8 mouse cellular contexts compared by ENCODE assay signal in genomic region chrX:96130139-96130538, GRCm38 (mm10). TPM values are rescaled to one million over a fixed set of nuclear protein-coding genes. Genes with fewer than 3 reads are reported as not detected.
A peak's percentile ranks its signal among the peaks of the same experiment; 100 is the strongest.
DNase-seq lines count a peak whose midpoint lies in the region; ATAC-seq lines count a peak whose summit lies in the region.

No protein-coding gene starts in this region.

- no peak overlapping the region for H3K4me3 ChIP-seq in embryonic facial prominence, embryonic 14.5 days (ENCODE audit: low read depth, low read length)
- H3K4me3 ChIP-seq in forebrain, embryonic 10.5 days, result no peak overlapping the region

- no peak for ATAC-seq in embryonic facial prominence, embryonic 14.5 days (ENCODE audit: low read depth)
- no peak for ATAC-seq in frontal cortex, adult (ENCODE audit: low TSS enrichment)

- 39% methylated on average over 5 of the region's 5 CpGs for WGBS in embryonic facial prominence, embryonic 14.5 days
- WGBS in forebrain, embryonic 10.5 days, result 64% methylated on average over 5 of the region's 5 CpGs

- no peak overlapping the region for H3K4me2 ChIP-seq in embryonic facial prominence, embryonic 14.5 days (ENCODE audit: low read depth, low read length)

- H3K36me3 ChIP-seq in embryonic facial prominence, embryonic 14.5 days (ENCODE audit: control insufficient read depth, insufficient read depth, low read length), result no peaks in the 10 kb centered on the region
- no peaks in the 10 kb centered on the region for H3K36me3 ChIP-seq in forebrain, embryonic 10.5 days (replicated peaks)

- no peaks in the 10 kb centered on the region for H3K4me1 ChIP-seq in embryonic facial prominence, embryonic 14.5 days (ENCODE audit: control insufficient read depth, insufficient read depth, low read length)
- 0 out of 2 replicates have a peak, but pooled peaks cover 4% of the 10 kb centered on the region for H3K4me1 ChIP-seq in forebrain, embryonic 10.5 days

- no peak overlapping the region for H3K9ac ChIP-seq in embryonic facial prominence, embryonic 14.5 days (ENCODE audit: low read depth, low read length)

- H3K9me3 ChIP-seq in embryonic facial prominence, embryonic 14.5 days (ENCODE audit: control insufficient read depth, low read length), result no peaks in the 10 kb centered on the region
- H3K9me3 ChIP-seq in forebrain, embryonic 10.5 days, result no peaks in the 10 kb centered on the region

- DNase-seq in right cerebral cortex, postnatal 10 days (ENCODE audit: low spot score in 2 of 2), result peak; percentile 27 to 44
- DNase-seq in right cerebral cortex, adult 2 months (ENCODE audit: low spot score in 2 of 2), result no peak
- peak; percentile 28 for DNase-seq in embryonic facial prominence, embryonic 14.5 days (ENCODE audit: low spot score)
- peak; percentile 43 for DNase-seq in kidney, adult 11 months
- DNase-seq in lung, postnatal 25 days (ENCODE audit: low spot score), result peak; percentile 74
- DNase-seq in thymus, postnatal 0 days (ENCODE audit: low spot score), result peak; percentile 77
- no peak for DNase-seq in forebrain, embryonic 10.5 days (ENCODE audit: extremely low spot score, low spot score)

- no peak overlapping the region for H3K27ac ChIP-seq in embryonic facial prominence, embryonic 14.5 days (replicated peaks; ENCODE audit: low read depth, low read length)
- no peak overlapping the region for H3K27ac ChIP-seq in forebrain, embryonic 10.5 days

- H3K27me3 ChIP-seq in embryonic facial prominence, embryonic 14.5 days (replicated peaks; ENCODE audit: control insufficient read depth, insufficient read depth, low read length), result no peaks in the 10 kb centered on the region; the same call in 1 of the 2 replicates
- H3K27me3 ChIP-seq in forebrain, embryonic 10.5 days (ENCODE audit: poor library complexity, severe bottlenecking), result peaks cover 5% of the 10 kb centered on the region; the same call in 1 of the 2 replicates

RNA-seq across cellular contexts. Expression of gene Msn, which starts 34.3 kb away (rescaled TPM):
- polyA plus RNA-seq in embryonic facial prominence, embryonic 14.5 days (2014; fragmentation: Nextera tagmentation; extraction: Ambion mirVana), result 118 and 129 TPM in 2 replicates
- polyA plus RNA-seq in thymus, postnatal 0 days (2015; fragmentation: Nextera tagmentation; extraction: Ambion mirVana), result 186 and 211 TPM in 2 replicates
- polyA plus RNA-seq in forebrain, embryonic 10.5 days (2016; fragmentation: Nextera tagmentation; extraction: Ambion mirVana), result 109 and 116 TPM in 2 replicates

Comparison
In these comparisons a context has a peak if more than half of its experiments do, and no peak if none do; other contexts are left out.
1. DNase-seq: peak in right cerebral cortex, postnatal 10 days (2 of 2), embryonic facial prominence, embryonic 14.5 days (single experiment), kidney, adult 11 months (single experiment), lung, postnatal 25 days (single experiment) and thymus, postnatal 0 days (single experiment); none in right cerebral cortex, adult 2 months (0 of 2) and forebrain, embryonic 10.5 days (single experiment).